Mouse (Mus musculus) limb, embryonic 14.5 days (tissue): ENCODE results near the gene 1700001P01Rik. TPM values are rescaled to one million over a fixed set of nuclear protein-coding genes. Genes with fewer than 3 reads are reported as not detected.
A peak's percentile ranks its signal among the peaks of the same experiment; 100 is the strongest.

Experiments used
- ATAC-seq: fragments of 200-750 bp; cut with Nextera tagmentation; 2 replicates; pipeline ENCODE4 v1.8.0; 2017; ENCODE audit warnings: low read depth, moderate number of reproducible peaks, moderate TSS enrichment; ENCODE audit not compliant: low FRiP score
- DNase-seq: peaks from one replicate; pipeline ENCODE4 v3.0.0-alpha.2; 2015; ENCODE audit warnings: low spot score
- H3K27ac ChIP-seq: fragments of 300-500 bp; sonication (generic); replicated peaks from 2 replicates; pipeline ENCODE4 v1.5.1; 2014; ENCODE audit warnings: low read depth, mild to moderate bottlenecking, low read length, moderate library complexity, mixed read lengths
- H3K27me3 ChIP-seq: fragments of 300-500 bp; sonication (generic); 2 replicates; pipeline ENCODE4 v1.6.1; 2014; ENCODE audit warnings: low read length, mixed read lengths; ENCODE audit not compliant: control insufficient read depth, insufficient read depth
- H3K36me3 ChIP-seq: fragments of 300-500 bp; sonication (generic); 2 replicates; pipeline ENCODE4 v1.6.1; 2014; ENCODE audit warnings: mild to moderate bottlenecking, low read length, moderate library complexity, mixed read lengths; ENCODE audit not compliant: control insufficient read depth, insufficient read depth
- H3K4me1 ChIP-seq: fragments of 300-500 bp; sonication (generic); 2 replicates; pipeline ENCODE4 v1.6.1; 2014; ENCODE audit warnings: antibody characterized with exemption, low read length, mixed read lengths; ENCODE audit not compliant: control insufficient read depth, insufficient read depth
- H3K4me2 ChIP-seq: fragments of 300-500 bp; sonication (generic); replicated peaks from 2 replicates; pipeline ENCODE4 v1.6.1; 2014; ENCODE audit warnings: low read depth, mild to moderate bottlenecking, low read length, moderate library complexity; ENCODE audit not compliant: severe bottlenecking
- H3K4me3 ChIP-seq: fragments of 300-500 bp; sonication (generic); replicated peaks from 2 replicates; pipeline ENCODE4 v1.5.1; 2014; ENCODE audit warnings: low read length
- H3K9ac ChIP-seq: fragments of 300-500 bp; sonication (generic); 2 replicates; pipeline ENCODE4 v1.6.1; 2014; ENCODE audit warnings: mild to moderate bottlenecking, low read depth, low read length, moderate library complexity; ENCODE audit not compliant: severe bottlenecking
- H3K9me3 ChIP-seq: fragments of 300-500 bp; sonication (generic); 2 replicates; pipeline ENCODE4 v1.6.1; 2016; ENCODE audit warnings: low read length; ENCODE audit not compliant: control insufficient read depth
- POLR2A ChIP-seq: fragments of 200-500 bp; IDR thresholded peaks from 2 replicates; pipeline ENCODE4 v1.8.0; 2012; ENCODE audit warnings: inconsistent platforms, mild to moderate bottlenecking, moderate library complexity, borderline replicate concordance; ENCODE audit not compliant: insufficient read depth, insufficient read length; ENCODE audit errors: extremely low read depth
- WGBS: fragments of 180-500 bp; shearing (Covaris S2); extraction: QIAGEN DNeasy Blood & Tissue Kit; methylation state at CpG from one replicate; pipeline ENCODE4 v1.1.7; 2014; 5-methylcytosine and 5-hydroxymethylcytosine counted together
- polyA plus RNA-seq, 2 experiments: library from polyadenylated mRNA; depleted of rRNA in 1 of 2; stranded (reverse) in 1 of 2; unstranded in 1 of 2; fragments of >200 nt; fragmentation: Nextera tagmentation in 1 of 2; extraction: Ambion mirVana in 1 of 2; gene quantifications; 2 replicates each; pipeline versions ENCODE4 v1.2.1 to v1.2.3; 2012 to 2014

The 1700001P01Rik gene
- polyA plus RNA-seq, 2 experiments: 0.34 TPM; not detected in 1

GRCm38 (mm10) chr11:97744063-97744717 lies 31.5 kb downstream of the 1700001P01Rik start, which contains the start of gene Pip4k2b:
TSS of gene Pip4k2b (minus strand) at chr11:97744704.
- under 1% methylated on average over 38 of the region's 63 CpGs for WGBS
- Histone ChIP-seq H3K4me3 (peak within 1 kb of the TSS; percentile 80), H3K27ac (peak within 1 kb of the TSS; percentile 93), H3K4me2 (peak within 1 kb of the TSS; percentile 83), H3K9me3 (no peaks in the 10 kb centered on the region), H3K36me3 (peaks cover 31% of the 10 kb centered on the region), H3K27me3 (no peaks in the 10 kb centered on the region), H3K9ac (peak within 1 kb of the TSS; percentile 83), H3K4me1 (peaks cover 15% of the 10 kb centered on the region)
- no peak for TF ChIP-seq POLR2A
- no peak for DNase-seq
- ATAC-seq: peak; percentile 32

- peaks cover 15% of the 10 kb centered on the region for H3K4me1 ChIP-seq
- 38% methylated on average over 9 of the region's 9 CpGs for WGBS
- ATAC-seq (no peak), DNase-seq (no peak)
- no peak for TF ChIP-seq POLR2A
- H3K9me3 ChIP-seq: no peaks in the 10 kb centered on the region
- peak overlapping the region; percentile 80 for H3K4me3 ChIP-seq
- H3K27me3 ChIP-seq: no peaks in the 10 kb centered on the region
- H3K9ac ChIP-seq: peak overlapping the region; percentile 83
- H3K27ac ChIP-seq: no peak overlapping the region; the same call in 1 of the 2 replicates
- H3K36me3 ChIP-seq: peaks cover 25% of the 10 kb centered on the region
- H3K4me2 ChIP-seq: peak overlapping the region; percentile 83
Observed at GRCm38 (mm10) chr11:97743423-97743822, 32.3 kb downstream of the 1700001P01Rik start.

GRCm38 (mm10) chr11:97742591-97742990 lies 33.1 kb downstream of the 1700001P01Rik start:
- TF ChIP-seq POLR2A: no peak
- peaks cover 17% of the 10 kb centered on the region for H3K36me3 ChIP-seq
- H3K27ac ChIP-seq: no peak overlapping the region
- H3K27me3 ChIP-seq: no peaks in the 10 kb centered on the region
- no peak for ATAC-seq
- H3K9me3 ChIP-seq: no peaks in the 10 kb centered on the region
- H3K9ac ChIP-seq: 0 out of 2 replicates have a peak overlapping the region, but pooled peaks have one; percentile 83
- H3K4me3 ChIP-seq: peak overlapping the region; percentile 80; the same call in 1 of the 2 replicates
- peaks cover 15% of the 10 kb centered on the region for H3K4me1 ChIP-seq
- H3K4me2 ChIP-seq: peak overlapping the region; percentile 83
- WGBS: 83% methylated on average over 9 of the region's 9 CpGs
- DNase-seq: no peak

GRCm38 (mm10) chr11:97742157-97742556 lies 33.6 kb downstream of the 1700001P01Rik start:
- no peaks in the 10 kb centered on the region for H3K27me3 ChIP-seq
- 91% methylated on average over 5 of the region's 5 CpGs for WGBS
- no peak for TF ChIP-seq POLR2A
- no peaks in the 10 kb centered on the region for H3K9me3 ChIP-seq
- H3K9ac ChIP-seq: no peak overlapping the region
- DNase-seq (no peak), ATAC-seq (no peak)
- peaks cover 12% of the 10 kb centered on the region for H3K36me3 ChIP-seq
- H3K4me3 ChIP-seq: no peak overlapping the region
- H3K4me2 ChIP-seq: 0 out of 2 replicates have a peak overlapping the region, but pooled peaks have one; percentile 83
- H3K4me1 ChIP-seq: peaks cover 15% of the 10 kb centered on the region
- no peak overlapping the region for H3K27ac ChIP-seq

- no peak overlapping the region for H3K4me2 ChIP-seq
- H3K9ac ChIP-seq: no peak overlapping the region
- no peak for TF ChIP-seq POLR2A
- no peak for ATAC-seq
- no peaks in the 10 kb centered on the region for H3K27me3 ChIP-seq
- H3K27ac ChIP-seq: no peak overlapping the region
- H3K4me3 ChIP-seq: no peak overlapping the region
- WGBS: 42% methylated on average over 7 of the region's 7 CpGs
- peaks cover 15% of the 10 kb centered on the region for H3K4me1 ChIP-seq
- no peaks in the 10 kb centered on the region for H3K9me3 ChIP-seq
- no peak for DNase-seq
- no peaks in the 10 kb centered on the region for H3K36me3 ChIP-seq
Observed at GRCm38 (mm10) chr11:97740190-97740589, 35.5 kb downstream of the 1700001P01Rik start.
